Mouse (Mus musculus) B cell, adult 2 months (primary cell): ENCODE data around the gene Ccni.

ENCODE experiments used
- DNase-seq, 2 experiments: peaks; one replicate each; pipeline ENCODE4 v3.0.0; 2022

The Ccni gene

GRCm38 (mm10) chr5:93206109-93207005 lies at the start of gene Ccni, which contains the start of gene 2010109A12Rik:
Gene Ccni (minus strand): TSS chr5:93206495.
Gene 2010109A12Rik (plus strand): TSS chr5:93206518.
- peak; percentile 97 to 98 for DNase-seq

DNA sequence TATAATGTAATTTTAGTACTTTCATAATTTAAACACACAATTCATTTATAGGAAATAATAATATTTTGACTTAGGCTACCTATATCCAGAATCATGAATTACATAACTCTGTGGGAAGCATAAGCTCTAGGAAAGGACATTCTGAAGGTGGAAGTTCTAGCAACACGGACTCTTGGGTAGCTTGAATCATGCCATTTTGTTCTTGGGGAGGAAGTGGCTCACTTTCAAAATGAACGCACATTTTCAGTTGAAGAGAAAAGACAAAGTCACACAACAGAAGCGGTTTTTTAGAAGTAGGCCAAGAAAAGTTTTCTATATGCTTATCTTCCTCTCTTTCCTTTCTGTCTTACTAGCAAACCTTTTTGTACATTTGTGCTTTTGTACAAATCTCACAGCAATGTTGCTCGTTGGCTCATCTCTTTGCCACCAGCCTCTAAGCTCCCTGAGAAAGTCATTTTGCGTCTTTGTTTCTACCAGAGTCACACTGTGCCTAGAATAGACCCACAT lies 49.5 kb upstream of the Ccni start:
- no peak for DNase-seq

DNA sequence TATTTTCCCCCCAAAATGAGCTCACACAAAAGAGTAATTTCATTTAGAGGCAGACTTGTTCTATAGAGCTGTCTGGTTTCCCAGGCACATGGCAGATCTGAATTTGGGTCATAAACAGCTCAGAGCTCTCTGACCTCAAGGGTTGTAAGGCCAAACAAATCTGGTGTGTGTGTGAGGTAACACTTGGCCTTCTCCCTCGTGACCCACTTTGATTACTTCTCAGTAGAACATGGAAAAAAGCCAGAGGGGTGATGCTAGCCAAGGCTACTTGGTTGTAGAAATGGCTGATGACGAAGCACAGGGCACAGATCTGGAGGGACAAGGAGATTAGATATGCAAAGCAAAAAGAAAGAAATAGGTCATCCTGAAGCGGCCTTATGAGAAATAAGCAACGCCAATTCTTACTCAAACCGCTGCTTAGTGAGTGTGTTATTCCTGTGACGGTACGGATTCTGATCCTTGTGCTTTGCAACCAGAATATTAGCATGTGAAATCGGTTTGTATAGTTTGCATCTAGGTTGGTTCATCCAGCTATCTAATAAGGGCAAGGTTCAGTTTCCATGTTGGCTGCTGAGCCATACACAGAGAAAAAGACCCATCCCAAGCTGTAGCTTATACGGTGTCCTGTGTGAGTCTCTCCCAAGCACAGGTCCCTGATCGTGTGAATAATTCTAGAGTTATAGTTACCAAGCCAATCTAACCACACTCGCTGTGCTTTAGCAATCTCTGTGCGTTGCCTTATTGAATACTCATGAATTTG lies 44.9 kb upstream of the Ccni start:
- DNase-seq = no peak

- DNase-seq = no peak
Measured at GRCm38 (mm10) chr5:93249940-93250578, 43.8 kb upstream of the Ccni start.

DNA sequence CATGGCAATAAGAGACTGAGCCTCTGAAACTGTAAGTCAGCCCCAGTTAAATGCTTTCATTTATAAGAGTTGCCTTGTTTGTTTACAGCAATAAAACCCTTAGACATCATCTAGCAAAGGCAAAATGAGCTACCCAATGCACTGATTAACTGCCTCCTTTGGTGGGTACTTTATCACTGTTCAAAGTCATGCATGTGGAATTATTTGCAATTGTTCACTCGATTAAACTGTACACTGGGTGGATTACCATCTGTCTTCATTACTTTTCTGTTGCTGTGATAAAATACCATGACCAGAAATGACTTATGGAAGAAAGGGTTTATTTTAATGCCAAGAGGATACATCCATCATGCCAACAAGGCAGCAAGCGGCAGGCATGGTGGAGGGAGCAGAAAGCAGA lies 39.0 kb upstream of the Ccni start:
- no peak for DNase-seq

DNA sequence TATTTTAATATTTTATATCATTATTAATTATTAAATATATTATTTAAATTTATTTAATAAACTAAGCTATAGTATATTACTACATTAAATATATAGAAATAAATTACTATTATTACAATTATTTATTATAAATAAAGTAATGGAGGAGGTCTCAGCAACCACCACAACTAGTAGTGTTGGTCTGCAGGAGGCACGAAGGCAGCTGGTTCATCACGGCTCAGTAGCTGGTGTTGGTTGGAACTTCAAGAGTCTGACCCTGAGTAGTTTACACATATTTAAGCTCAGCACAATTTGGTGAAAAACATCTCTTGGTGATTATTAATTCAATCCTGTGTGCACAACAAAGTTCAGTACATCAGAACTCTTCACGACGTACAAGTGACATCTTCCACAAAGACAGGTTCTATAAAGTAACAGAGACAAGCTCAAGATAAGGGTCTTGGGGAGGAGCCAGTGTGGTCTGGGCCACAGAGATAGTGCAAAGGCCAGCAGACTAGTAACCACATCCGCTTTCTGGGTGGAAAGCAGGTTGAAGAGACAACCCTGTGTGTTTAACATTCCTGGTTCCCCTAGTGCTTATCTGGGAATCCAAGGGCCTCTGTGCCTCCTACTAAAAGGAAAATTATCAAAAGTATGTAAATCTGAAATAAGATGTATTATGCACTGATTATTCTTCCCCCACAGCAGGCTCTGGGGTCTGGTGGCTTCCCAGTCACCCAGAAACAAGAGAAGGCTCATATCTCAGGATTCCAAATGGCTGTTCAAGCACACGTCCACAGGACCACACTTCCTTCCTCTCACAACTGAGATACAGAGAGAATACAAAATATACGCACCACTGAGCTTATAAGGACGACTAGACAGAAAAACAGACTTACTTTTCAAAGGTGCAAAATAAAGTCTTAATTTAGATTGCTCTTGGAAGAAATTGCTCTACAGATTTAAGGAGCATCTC lies 33.6 kb upstream of the Ccni start:
- DNase-seq = peak; percentile 21 to 26

- no peak for DNase-seq
Measured at GRCm38 (mm10) chr5:93236541-93236940, 30.2 kb upstream of the Ccni start.

- no peak for DNase-seq
Measured at GRCm38 (mm10) chr5:93235888-93236287, 29.6 kb upstream of the Ccni start.

GRCm38 (mm10) chr5:93234605-93235004 lies 28.3 kb upstream of the Ccni start:
- DNase-seq = no peak

DNA sequence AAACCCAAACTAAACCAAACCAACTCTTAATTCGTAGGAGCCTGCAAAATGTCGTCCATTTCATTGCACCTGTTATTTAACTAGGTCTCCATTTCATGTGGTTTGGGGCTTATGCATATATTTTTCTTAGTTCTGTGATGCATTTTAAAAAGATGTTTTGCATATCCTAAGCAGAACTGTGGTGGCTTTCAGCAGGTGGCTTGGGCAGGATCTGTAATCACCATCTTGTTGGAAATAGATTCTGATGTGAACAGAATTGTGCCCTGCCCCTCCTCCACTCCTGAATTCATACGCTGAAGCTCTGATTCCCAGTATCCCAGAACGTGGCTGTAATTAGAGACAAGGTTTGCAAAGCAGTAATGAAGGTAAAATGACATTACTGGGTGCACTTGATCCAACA lies 27.8 kb upstream of the Ccni start:
- peak in 1 of 2 experiments; percentile 15 for DNase-seq

DNA sequence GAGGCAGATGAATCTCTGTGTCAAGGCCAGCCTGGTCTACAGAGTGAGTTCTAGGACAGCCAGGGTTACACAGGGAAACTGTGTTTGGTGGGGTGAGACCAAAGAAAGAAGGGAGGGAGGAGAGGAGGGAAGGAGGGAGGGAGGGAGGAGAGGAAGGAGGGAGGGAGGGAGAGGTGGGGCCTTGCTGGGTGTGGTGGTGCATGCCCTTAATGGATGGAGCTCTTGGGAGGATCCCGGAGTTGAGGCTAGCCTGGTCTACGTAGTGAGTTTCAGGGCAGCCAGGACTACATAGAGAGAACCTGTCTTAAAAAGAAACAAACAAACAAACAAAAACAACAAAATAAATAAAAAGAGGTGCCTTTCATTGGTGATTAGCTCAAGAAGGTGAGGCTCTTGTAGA lies 26.5 kb upstream of the Ccni start:
- no peak for DNase-seq

GRCm38 (mm10) chr5:93231721-93232120 lies 25.4 kb upstream of the Ccni start:
- DNase-seq = no peak

GRCm38 (mm10) chr5:93229527-93229926 lies 23.2 kb upstream of the Ccni start:
- DNase-seq = no peak

- DNase-seq = no peak
Measured at GRCm38 (mm10) chr5:93227157-93227556, 20.9 kb upstream of the Ccni start.

DNA sequence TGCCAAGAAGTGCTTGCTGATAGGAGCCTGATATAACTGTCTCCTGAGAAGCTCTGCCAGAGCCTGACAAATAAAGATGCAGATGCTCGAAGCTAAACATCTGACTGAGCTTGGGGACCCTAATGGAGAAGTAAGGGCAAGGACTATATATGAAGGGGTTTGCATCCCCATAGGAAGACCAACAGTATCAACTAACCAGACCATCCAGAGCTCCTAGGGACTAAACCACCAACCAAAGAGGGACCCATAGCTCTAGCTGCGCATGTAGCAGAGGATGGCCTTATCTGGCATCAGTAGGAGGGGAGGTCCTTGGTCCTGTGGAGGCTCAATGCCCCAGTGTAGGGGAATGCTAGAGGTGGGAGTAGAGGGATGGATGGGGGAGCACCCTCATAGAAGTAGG lies 18.3 kb upstream of the Ccni start:
- DNase-seq = no peak

- DNase-seq = no peak
Measured at GRCm38 (mm10) chr5:93221661-93222060, 15.4 kb upstream of the Ccni start.

DNA sequence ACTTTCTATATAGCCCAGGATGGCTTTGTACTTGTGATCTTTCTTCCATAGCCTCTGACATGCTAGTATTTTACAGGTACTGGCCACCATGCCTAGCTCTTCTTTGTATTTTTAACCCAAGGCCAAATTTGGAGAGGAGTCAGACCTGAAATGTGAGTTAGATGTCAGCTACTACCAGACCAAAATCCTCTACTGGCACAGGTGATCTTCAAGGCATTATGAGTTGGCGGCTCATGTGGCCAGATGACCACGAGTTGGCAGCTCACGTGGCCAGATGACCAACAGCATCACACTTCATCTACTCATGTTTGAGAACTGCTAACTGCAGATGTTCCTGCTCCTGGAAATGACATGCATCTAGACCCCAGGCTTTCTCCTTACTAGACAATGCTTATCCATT lies 12.1 kb upstream of the Ccni start:
- DNase-seq = no peak

- DNase-seq = no peak
Measured at GRCm38 (mm10) chr5:93207555-93207954, 1.3 kb upstream of the Ccni start.

- no peak for DNase-seq
Measured at GRCm38 (mm10) chr5:93207006-93207348, 682 bp upstream of the Ccni start.

DNA sequence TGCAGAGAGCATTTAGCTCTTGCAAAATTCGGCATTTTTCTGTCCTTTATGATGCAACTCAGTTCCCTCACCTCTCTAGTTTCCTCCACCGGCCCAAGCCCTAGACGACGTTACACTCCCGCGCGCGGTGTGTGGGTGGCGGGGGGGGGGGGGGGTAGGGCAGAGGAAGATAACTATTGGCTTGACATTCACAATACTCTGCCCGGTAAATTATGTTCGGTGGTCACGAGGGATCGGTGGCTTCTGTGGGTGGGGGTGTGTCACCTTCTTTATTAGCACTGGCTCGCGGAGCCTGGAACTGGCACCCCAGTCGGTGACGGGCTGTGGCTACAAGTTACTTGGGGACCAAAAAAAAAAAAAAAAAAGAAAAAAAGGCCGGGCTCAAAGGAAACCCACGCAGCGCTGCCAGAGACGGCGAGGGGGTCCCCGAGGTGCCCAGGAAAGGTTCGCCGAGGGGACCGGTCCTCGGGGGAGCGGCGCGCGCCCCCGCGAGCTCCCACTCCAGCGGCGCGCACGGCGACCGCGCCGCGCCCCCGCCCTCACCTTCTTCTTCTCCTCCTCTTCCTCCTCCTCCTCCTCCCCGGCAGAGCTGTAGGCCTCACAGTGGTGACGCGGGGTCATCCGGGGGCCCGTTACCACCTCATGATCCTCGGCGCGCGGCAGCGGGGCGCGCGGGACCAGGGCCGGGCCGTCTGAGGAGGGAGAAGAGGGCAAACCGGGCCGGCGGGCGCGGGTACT lies 755 bp downstream of the Ccni start:
- peak; percentile 68 to 70 for DNase-seq

GRCm38 (mm10) chr5:93201181-93201580 lies 5.1 kb downstream of the Ccni start:
- no peak for DNase-seq
